Mouse (Mus musculus) mouse embryonic stem cell (cell line): Measurements from ENCODE around the gene Elavl3.

ENCODE experiments used
- in situ Hi-C, 2 experiments: fragments of 300-500 bp; cut with MboI; formaldehyde crosslinking; loops; 1 replicate in 1 of 2; 3 replicates in 1 of 2; pipeline ENCODE4 v1.14.3; 2019 to 2020; ENCODE audit warnings: low sequenced_read_pairs in 2 of 2, low pct_unique_long_range_greater_than_20kb in 1 of 2, mixed read lengths in 1 of 2; ENCODE audit not compliant: unreplicated experiment in 1 of 2

Elavl3 gene

GRCm38 (mm10) chr9:21983911-21984310 is 67.9 kb downstream of the Elavl3 start:
- in situ Hi-C loops = loop anchor here in 1 of 2 experiments (25.0 kb wide), 1 partner anchor 153 kb away; the partner anchor contains the start of gene Acp5

- in situ Hi-C loops = loop anchor here (5.0 to 25.0 kb wide), 3 partner anchors 74 to 159 kb away; partner anchors contain the start of genes Acp5 (in 1 of the 2) and Elavl3 (in 1 of the 2)
Measured at GRCm38 (mm10) chr9:21978398-21979128, 73.3 kb downstream of the Elavl3 start.

GRCm38 (mm10) chr9:21977972-21978371 is 73.9 kb downstream of the Elavl3 start:
- in situ Hi-C loops = loop anchor here (5.0 to 25.0 kb wide), 3 partner anchors 74 to 159 kb away; partner anchors contain the start of genes Acp5 (in 1 of the 2) and Elavl3 (in 1 of the 2)

GRCm38 (mm10) chr9:21977331-21977730 is 74.5 kb downstream of the Elavl3 start:
- in situ Hi-C loops = loop anchor here (5.0 to 25.0 kb wide), 3 partner anchors 75 to 160 kb away; partner anchors contain the start of genes Acp5 (in 1 of the 2) and Elavl3 (in 1 of the 2)

GRCm38 (mm10) chr9:21976626-21977175 is 75.1 kb downstream of the Elavl3 start:
- in situ Hi-C loops = loop anchor here (5.0 to 25.0 kb wide), 3 partner anchors 76 to 161 kb away; partner anchors contain the start of genes Acp5 (in 1 of the 2) and Elavl3 (in 1 of the 2)

- in situ Hi-C loops = no loop called here
Measured at GRCm38 (mm10) chr9:21969304-21969703, 82.5 kb downstream of the Elavl3 start.

- in situ Hi-C loops = no loop called here
Measured at GRCm38 (mm10) chr9:21968883-21969282, 82.9 kb downstream of the Elavl3 start.
